Mouse (Mus musculus) intestine, postnatal 0 days (tissue): ENCODE measurements at regions not wholly inside any gene's neighbourhood (a gene's known extent, or its start where the extent isn't known, plus 50 kb on each side); places are given as distances from the start of the nearest gene placed in this dataset.
A peak's percentile ranks its signal among the peaks of the same experiment; 100 is the strongest.

ENCODE experiments used
- ATAC-seq: fragments of 200-750 bp; cut with Nextera tagmentation; 2 replicates; pipeline ENCODE4 v1.8.0; 2017; ENCODE audit warnings: mild to moderate bottlenecking, moderate TSS enrichment, moderate library complexity
- H3K27ac ChIP-seq: fragments of 300-500 bp; sonication (generic); 2 replicates; pipeline ENCODE4 v1.5.1; 2014; ENCODE audit warnings: mild to moderate bottlenecking, low read depth, low read length, moderate library complexity
- H3K27me3 ChIP-seq: fragments of 300-500 bp; sonication (generic); replicated peaks from 2 replicates; pipeline ENCODE4 v1.6.1; 2014; ENCODE audit warnings: low read length, mixed read lengths; ENCODE audit not compliant: control insufficient read depth, insufficient read depth
- H3K36me3 ChIP-seq: fragments of 300-500 bp; sonication (generic); 2 replicates; pipeline ENCODE4 v1.6.1; 2014; ENCODE audit warnings: mild to moderate bottlenecking, moderate library complexity; ENCODE audit not compliant: control insufficient read depth, insufficient read depth
- H3K4me1 ChIP-seq: fragments of 300-500 bp; sonication (generic); replicated peaks from 2 replicates; pipeline ENCODE4 v1.6.1; 2014; ENCODE audit warnings: antibody characterized with exemption, low read length, mixed read lengths; ENCODE audit not compliant: control insufficient read depth, insufficient read depth
- H3K4me2 ChIP-seq: fragments of 300-500 bp; sonication (generic); replicated peaks from 2 replicates; pipeline ENCODE4 v1.6.1; 2014; ENCODE audit warnings: low read depth, mild to moderate bottlenecking, moderate library complexity
- H3K4me3 ChIP-seq: fragments of 300-500 bp; sonication (generic); 2 replicates; pipeline ENCODE4 v1.5.1; 2014; ENCODE audit warnings: low read depth, low read length
- H3K9ac ChIP-seq: fragments of 300-500 bp; sonication (generic); 2 replicates; pipeline ENCODE4 v1.6.1; 2014; ENCODE audit warnings: mild to moderate bottlenecking, low read depth, low read length
- H3K9me3 ChIP-seq: fragments of 300-500 bp; sonication (generic); 2 replicates; pipeline ENCODE4 v1.6.1; 2016; ENCODE audit warnings: mixed run types; ENCODE audit not compliant: control insufficient read depth
- CTCF ChIP-seq: sonication (generic); IDR thresholded peaks from 2 replicates; pipeline ENCODE4 v1.5.1; 2016; ENCODE audit warnings: low read depth, mild to moderate bottlenecking, control low read depth, antibody characterized with exemption, moderate library complexity
- WGBS: fragments of 180-500 bp; shearing (Covaris S2); extraction: QIAGEN DNeasy Blood & Tissue Kit; methylation state at CpG from one replicate; pipeline ENCODE4 v1.1.7; 2014; 5-methylcytosine and 5-hydroxymethylcytosine counted together

GRCm38 (mm10) chr17:84047520-84047919, 140.2 kb downstream of the Zfp36l2 start:
- Histone ChIP-seq H3K4me1 (peaks cover 21% of the 10 kb centered on the region), H3K9me3 (0 out of 2 replicates have a peak, but pooled peaks cover 2% of the 10 kb centered on the region), H3K27ac (no peak overlapping the region), H3K36me3 (no peaks in the 10 kb centered on the region), H3K27me3 (no peaks in the 10 kb centered on the region), H3K4me2 (no peak overlapping the region), H3K4me3 (no peak overlapping the region), H3K9ac (no peak overlapping the region)
- no peak for ATAC-seq
- TF ChIP-seq CTCF = peak; percentile 51
- WGBS = 97% methylated on average over 1 of the region's 1 CpGs

DNA sequence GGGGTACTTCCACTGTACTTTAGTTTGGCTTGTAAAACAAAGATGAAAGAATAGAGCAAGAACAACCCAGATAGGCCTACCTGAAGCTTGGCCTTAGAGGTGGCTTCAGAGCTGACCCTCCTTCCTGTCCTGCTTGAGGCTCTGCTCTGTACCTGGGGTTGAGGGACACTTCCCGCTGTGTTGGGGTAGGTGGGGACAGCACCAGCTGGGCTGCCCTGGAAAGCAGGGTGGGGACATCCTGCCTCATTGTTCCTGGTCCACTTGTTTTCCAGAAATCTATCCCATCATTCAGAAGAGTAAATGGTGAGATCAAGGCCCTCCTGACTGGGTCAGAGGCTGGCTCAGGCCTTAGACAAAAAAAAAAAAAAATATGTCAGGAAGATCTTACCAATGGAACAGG, 141.9 kb downstream of the Zfp36l2 start:
- H3K9me3 ChIP-seq = 0 out of 2 replicates have a peak, but pooled peaks cover 2% of the 10 kb centered on the region
- WGBS = 85% methylated on average over 1 of the region's 1 CpGs
- H3K27me3 ChIP-seq = no peaks in the 10 kb centered on the region
- no peak for TF ChIP-seq CTCF
- no peak for ATAC-seq
- no peak overlapping the region for H3K4me3 ChIP-seq
- H3K9ac ChIP-seq = no peak overlapping the region
- no peak overlapping the region for H3K4me2 ChIP-seq
- no peak overlapping the region for H3K27ac ChIP-seq
- H3K36me3 ChIP-seq = no peaks in the 10 kb centered on the region
- H3K4me1 ChIP-seq = peaks cover 21% of the 10 kb centered on the region

DNA sequence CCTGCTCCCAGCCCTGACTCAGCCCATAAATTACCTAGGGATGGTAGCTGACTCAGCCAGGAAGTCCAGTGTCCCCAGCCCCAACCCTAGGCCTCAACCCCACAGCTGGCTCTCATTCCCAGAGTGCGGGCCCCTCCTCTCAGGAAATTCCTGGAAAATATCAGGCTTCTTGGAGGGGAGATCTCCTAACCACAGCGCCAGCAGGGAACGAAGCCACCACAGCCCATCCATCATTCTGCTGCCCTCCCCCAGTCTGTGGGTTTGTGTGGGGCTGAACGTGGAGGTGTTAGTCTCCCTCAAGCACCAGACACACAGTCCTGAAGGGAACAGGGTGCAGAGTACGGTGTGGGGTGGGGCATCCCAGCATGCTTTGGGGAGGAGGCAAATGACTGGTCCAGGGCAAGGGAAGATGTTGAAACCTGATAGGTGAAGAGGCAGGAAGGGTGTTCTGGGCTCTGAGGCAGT, 143.2 kb downstream of the Zfp36l2 start:
- Histone ChIP-seq H3K27ac (peak overlapping the region; percentile 50; the same call in 1 of the 2 replicates), H3K27me3 (no peaks in the 10 kb centered on the region), H3K4me2 (no peak overlapping the region), H3K36me3 (no peaks in the 10 kb centered on the region), H3K4me3 (no peak overlapping the region), H3K9me3 (0 out of 2 replicates have a peak, but pooled peaks cover 2% of the 10 kb centered on the region), H3K4me1 (peaks cover 21% of the 10 kb centered on the region), H3K9ac (no peak overlapping the region)
- ATAC-seq = peak; percentile 85
- WGBS = 6% methylated on average over 5 of the region's 5 CpGs
- no peak for TF ChIP-seq CTCF

GRCm38 (mm10) chr17:84043102-84043501, 144.6 kb downstream of the Zfp36l2 start:
- Histone ChIP-seq H3K27ac (no peak overlapping the region), H3K27me3 (no peaks in the 10 kb centered on the region), H3K4me3 (no peak overlapping the region), H3K4me1 (peaks cover 21% of the 10 kb centered on the region), H3K4me2 (no peak overlapping the region), H3K9ac (no peak overlapping the region), H3K36me3 (no peaks in the 10 kb centered on the region), H3K9me3 (0 out of 2 replicates have a peak, but pooled peaks cover 2% of the 10 kb centered on the region)
- ATAC-seq = no peak
- TF ChIP-seq CTCF = no peak
- 65% methylated on average over 2 of the region's 2 CpGs for WGBS

- no peak overlapping the region for H3K4me3 ChIP-seq
- peak; percentile 54 for TF ChIP-seq CTCF
- no peaks in the 10 kb centered on the region for H3K27me3 ChIP-seq
- H3K9me3 ChIP-seq = no peaks in the 10 kb centered on the region
- H3K36me3 ChIP-seq = no peaks in the 10 kb centered on the region
- no peak overlapping the region for H3K4me2 ChIP-seq
- H3K4me1 ChIP-seq = peaks cover 13% of the 10 kb centered on the region
- no peak for ATAC-seq
- H3K27ac ChIP-seq = no peak overlapping the region
- 82% methylated on average over 10 of the region's 10 CpGs for WGBS
- H3K9ac ChIP-seq = no peak overlapping the region
Observed at GRCm38 (mm10) chr17:84039444-84039843, 148.3 kb downstream of the Zfp36l2 start.

DNA sequence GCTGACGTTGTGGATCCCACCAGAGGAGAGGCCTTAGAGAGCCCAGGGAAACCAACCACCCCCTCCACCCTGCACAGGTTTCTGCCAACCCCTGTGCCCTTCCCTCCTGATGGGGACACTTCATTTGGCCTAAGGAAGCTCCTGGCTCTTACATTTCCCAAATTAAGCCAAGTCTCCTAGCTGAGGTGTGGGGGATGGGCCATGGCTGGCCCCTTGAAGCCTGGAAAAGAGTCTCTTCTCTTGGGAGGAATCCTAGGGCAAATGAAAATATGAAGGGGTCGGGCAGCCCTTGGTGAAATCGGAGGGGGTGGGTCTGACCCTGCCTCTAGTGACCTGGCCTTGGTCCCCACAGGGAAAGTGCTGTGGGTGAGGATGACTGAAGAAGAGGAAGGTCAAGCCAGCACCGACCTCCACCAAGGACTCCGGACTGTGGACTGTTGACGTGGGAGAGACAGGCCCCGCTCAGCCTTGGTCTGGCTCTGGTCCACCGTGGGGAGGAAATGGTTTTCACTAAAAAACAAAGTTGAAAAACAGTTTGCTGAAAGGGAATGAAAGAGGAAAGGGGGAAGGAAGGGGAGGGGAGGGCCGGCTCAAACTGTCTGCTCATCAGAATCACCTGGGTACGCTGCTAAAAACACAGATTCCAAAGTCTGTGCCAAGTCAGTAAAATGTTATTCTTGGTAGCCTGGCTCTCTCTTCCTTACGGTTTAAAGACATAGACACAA, 150.0 kb downstream of the Zfp36l2 start:
- 43% methylated on average over 11 of the region's 11 CpGs for WGBS
- H3K27ac ChIP-seq = 0 out of 2 replicates have a peak overlapping the region, but pooled peaks have one; percentile 15
- no peak overlapping the region for H3K4me2 ChIP-seq
- no peaks in the 10 kb centered on the region for H3K9me3 ChIP-seq
- 0 out of 2 replicates have a peak, but pooled peaks cover 3% of the 10 kb centered on the region for H3K4me1 ChIP-seq
- H3K36me3 ChIP-seq = no peaks in the 10 kb centered on the region
- H3K9ac ChIP-seq = no peak overlapping the region
- TF ChIP-seq CTCF = no peak
- no peak overlapping the region for H3K4me3 ChIP-seq
- H3K27me3 ChIP-seq = no peaks in the 10 kb centered on the region
- ATAC-seq = no peak
